Mouse (Mus musculus): Measurements from ENCODE around the gene Akap11. TPM values are rescaled to one million over a fixed set of nuclear protein-coding genes. Genes with fewer than 3 reads are reported as not detected.

The Akap11 gene
- polyA plus RNA-seq, 1 experiment from 2014 or later, result 17.7 TPM

- H3K9ac ChIP-seq, result no peak overlapping the region
- no peaks in the 10 kb centered on the region for H3K9me3 ChIP-seq
- no peak overlapping the region for H3K4me3 ChIP-seq (replicated peaks)
- no peak overlapping the region for H3K27ac ChIP-seq
- ATAC-seq, result no peak
- H3K36me3 ChIP-seq, result no peaks in the 10 kb centered on the region
- no peak overlapping the region for H3K4me2 ChIP-seq (replicated peaks)
- 66% methylated on average over 3 of the region's 3 CpGs for WGBS
- H3K4me1 ChIP-seq (replicated peaks), result peaks cover 9% of the 10 kb centered on the region; the same call in 1 of the 2 replicates
- H3K27me3 ChIP-seq (replicated peaks), result no peaks in the 10 kb centered on the region
Observed at GRCm38 (mm10) chr14:78541319-78541718, 4.7 kb upstream of the Akap11 start.

DNA sequence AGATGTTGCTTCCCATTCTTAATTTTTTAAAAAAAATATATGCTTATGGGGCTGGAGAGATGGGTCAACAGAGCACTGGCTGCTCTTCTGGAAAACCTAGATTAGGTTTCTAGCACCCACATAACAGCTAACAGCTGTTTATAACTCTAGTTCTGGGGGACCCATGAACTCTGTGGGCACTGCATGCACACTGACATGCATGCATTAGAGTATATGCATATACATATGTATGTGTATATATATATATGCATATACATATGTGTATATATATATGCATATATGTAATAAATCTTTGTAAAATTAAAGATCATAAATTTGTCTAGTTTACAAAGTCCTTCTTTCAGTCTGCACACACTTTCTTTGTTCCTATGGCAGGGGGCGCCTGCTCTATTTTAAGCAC is 3.2 kb upstream of the Akap11 start:
- H3K4me1 ChIP-seq (replicated peaks), result peaks cover 13% of the 10 kb centered on the region; the same call in 1 of the 2 replicates
- no peak for ATAC-seq
- 100% methylated on average over 1 of the region's 1 CpGs for WGBS

GRCm38 (mm10) chr14:78538572-78539320 is 2.1 kb upstream of the Akap11 start:
- H3K4me2 ChIP-seq (replicated peaks), result no peak overlapping the region
- H3K9ac ChIP-seq, result no peak overlapping the region
- ATAC-seq, result no peak
- H3K27me3 ChIP-seq (replicated peaks), result no peaks in the 10 kb centered on the region
- no peak overlapping the region; the same call in 1 of the 2 replicates for H3K27ac ChIP-seq
- no peak overlapping the region for H3K4me3 ChIP-seq (replicated peaks)
- no peaks in the 10 kb centered on the region for H3K9me3 ChIP-seq
- no peaks in the 10 kb centered on the region for H3K36me3 ChIP-seq
- peaks cover 13% of the 10 kb centered on the region; the same call in 1 of the 2 replicates for H3K4me1 ChIP-seq (replicated peaks)
- 30% methylated on average over 5 of the region's 5 CpGs for WGBS

More for the DNA sequence above, 3.2 kb upstream of the Akap11 start:
- Histone ChIP-seq H3K9ac (no peak overlapping the region), H3K36me3 (no peaks in the 10 kb centered on the region), H3K9me3 (no peaks in the 10 kb centered on the region), H3K27me3 (replicated peaks) (no peaks in the 10 kb centered on the region), H3K27ac (no peak overlapping the region), H3K4me2 (replicated peaks) (no peak overlapping the region), H3K4me3 (replicated peaks) (no peak overlapping the region)

DNA sequence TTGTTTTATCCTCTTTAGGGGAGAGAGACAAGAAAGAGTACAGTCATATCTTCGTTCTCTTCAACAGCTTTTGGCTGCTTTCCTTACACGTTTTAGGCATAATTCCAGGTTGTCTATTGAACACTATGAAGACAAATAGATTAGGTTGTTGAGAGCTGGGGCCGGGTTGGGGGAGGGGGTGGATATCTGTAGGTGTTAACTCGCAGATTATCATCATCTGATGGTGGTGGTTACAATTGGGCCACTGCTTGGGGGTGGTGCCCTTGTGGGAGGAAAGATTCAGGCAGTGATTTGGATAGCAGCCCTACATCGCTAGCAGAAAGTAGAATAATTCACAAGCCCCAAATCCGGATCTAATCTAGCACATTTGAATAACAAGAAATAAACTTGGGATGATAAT is 943 bp upstream of the Akap11 start:
- Histone ChIP-seq H3K4me3 (replicated peaks) (no peak overlapping the region), H3K9ac (no peak overlapping the region), H3K4me2 (replicated peaks) (peak overlapping the region; percentile 84; the same call in 1 of the 2 replicates), H3K27me3 (replicated peaks) (no peaks in the 10 kb centered on the region), H3K9me3 (no peaks in the 10 kb centered on the region), H3K4me1 (replicated peaks) (peaks cover 13% of the 10 kb centered on the region; the same call in 1 of the 2 replicates), H3K36me3 (no peaks in the 10 kb centered on the region), H3K27ac (peak overlapping the region; percentile 93; the same call in 1 of the 2 replicates)
- ATAC-seq, result no peak
- 45% methylated on average over 6 of the region's 6 CpGs for WGBS

GRCm38 (mm10) chr14:78535366-78535765 is 1.2 kb downstream of the Akap11 start:
- ATAC-seq, result no peak
- Histone ChIP-seq H3K27ac (no peak overlapping the region), H3K4me3 (replicated peaks) (peak overlapping the region; percentile 94), H3K9ac (peak overlapping the region; percentile 92), H3K36me3 (no peaks in the 10 kb centered on the region), H3K27me3 (replicated peaks) (no peaks in the 10 kb centered on the region), H3K9me3 (no peaks in the 10 kb centered on the region), H3K4me2 (replicated peaks) (peak overlapping the region; percentile 84), H3K4me1 (replicated peaks) (peaks cover 13% of the 10 kb centered on the region; the same call in 1 of the 2 replicates)
- WGBS, result 43% methylated on average over 2 of the region's 2 CpGs

DNA sequence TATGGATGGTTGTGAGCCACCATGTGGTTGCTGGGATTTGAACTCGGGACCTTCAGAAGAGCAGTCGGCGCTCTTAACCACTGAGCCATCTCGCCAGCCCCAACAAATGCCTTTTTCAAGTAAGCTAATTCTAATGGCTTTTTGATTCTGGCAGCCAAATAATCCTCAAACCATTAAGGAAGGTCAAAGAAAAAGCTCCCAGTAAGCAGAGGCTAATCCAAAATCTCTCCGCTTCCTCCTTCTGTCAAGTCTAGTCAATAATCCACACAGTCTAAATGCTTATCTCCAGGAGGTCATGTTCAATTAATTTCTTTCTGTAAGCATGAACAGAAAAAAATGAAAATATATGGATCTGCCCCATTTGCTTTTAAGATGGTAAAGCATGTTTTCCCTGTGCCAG is 2.0 kb downstream of the Akap11 start:
- H3K27me3 ChIP-seq (replicated peaks), result no peaks in the 10 kb centered on the region
- no peaks in the 10 kb centered on the region for H3K36me3 ChIP-seq
- H3K9me3 ChIP-seq, result no peaks in the 10 kb centered on the region
- H3K4me3 ChIP-seq (replicated peaks), result no peak overlapping the region
- H3K4me1 ChIP-seq (replicated peaks), result peaks cover 18% of the 10 kb centered on the region
- 95% methylated on average over 5 of the region's 5 CpGs for WGBS
- H3K9ac ChIP-seq, result no peak overlapping the region
- H3K27ac ChIP-seq, result no peak overlapping the region
- H3K4me2 ChIP-seq (replicated peaks), result no peak overlapping the region
- no peak for ATAC-seq

DNA sequence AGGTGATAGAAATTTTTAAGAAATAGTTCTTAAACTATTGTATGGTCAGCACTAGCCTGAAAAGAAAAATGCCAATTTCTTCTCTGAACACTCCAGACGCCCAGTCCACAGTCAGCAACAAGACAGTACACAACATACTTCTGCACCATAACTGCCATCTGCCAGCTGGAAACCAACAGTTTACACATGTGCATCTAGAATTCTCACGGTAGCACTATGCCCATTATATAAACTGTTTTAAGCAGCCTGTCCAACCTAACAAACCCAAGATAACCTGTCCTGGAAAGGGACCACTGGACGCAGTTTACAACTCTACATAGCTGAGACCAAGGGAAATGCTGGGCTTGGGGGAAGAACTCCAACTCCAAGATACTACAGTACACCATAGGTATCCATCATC is 2.9 kb downstream of the Akap11 start:
- Histone ChIP-seq H3K36me3 (no peaks in the 10 kb centered on the region), H3K27ac (no peak overlapping the region), H3K9ac (no peak overlapping the region), H3K4me1 (replicated peaks) (peaks cover 25% of the 10 kb centered on the region), H3K4me2 (replicated peaks) (no peak overlapping the region), H3K9me3 (no peaks in the 10 kb centered on the region), H3K27me3 (replicated peaks) (no peaks in the 10 kb centered on the region), H3K4me3 (replicated peaks) (no peak overlapping the region)
- no peak for ATAC-seq
- 67% methylated on average over 3 of the region's 3 CpGs for WGBS

- Histone ChIP-seq H3K4me2 (replicated peaks) (no peak overlapping the region), H3K4me3 (replicated peaks) (no peak overlapping the region), H3K4me1 (replicated peaks) (peaks cover 25% of the 10 kb centered on the region), H3K9ac (no peak overlapping the region), H3K36me3 (no peaks in the 10 kb centered on the region), H3K9me3 (no peaks in the 10 kb centered on the region), H3K27me3 (replicated peaks) (no peaks in the 10 kb centered on the region), H3K27ac (no peak overlapping the region)
- 83% methylated on average over 6 of the region's 6 CpGs for WGBS
- ATAC-seq, result no peak
Observed at GRCm38 (mm10) chr14:78532345-78532744, 4.3 kb downstream of the Akap11 start.

DNA sequence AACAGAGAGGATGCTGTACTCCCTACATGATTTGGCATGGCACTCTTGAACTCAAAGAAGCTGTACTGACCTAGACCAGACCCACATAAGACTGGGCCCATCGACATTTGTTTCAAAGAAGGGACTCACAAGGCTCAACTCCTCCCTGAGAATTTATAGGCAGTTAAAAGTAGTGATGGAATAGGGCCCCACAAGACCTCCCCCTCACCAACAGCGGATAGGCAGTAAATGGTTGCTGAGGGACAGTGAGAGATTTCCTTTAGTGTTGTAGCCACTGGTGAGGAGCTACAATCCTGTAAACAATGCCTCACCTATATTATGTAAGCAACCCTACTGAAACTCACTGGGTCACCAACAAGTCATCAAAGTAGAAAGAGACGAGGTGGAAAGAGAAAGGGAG is 6.4 kb downstream of the Akap11 start:
- Histone ChIP-seq H3K9ac (no peak overlapping the region), H3K4me1 (replicated peaks) (peaks cover 33% of the 10 kb centered on the region), H3K4me2 (replicated peaks) (no peak overlapping the region), H3K9me3 (no peaks in the 10 kb centered on the region), H3K27me3 (replicated peaks) (no peaks in the 10 kb centered on the region), H3K4me3 (replicated peaks) (no peak overlapping the region), H3K27ac (no peak overlapping the region), H3K36me3 (no peaks in the 10 kb centered on the region)
- ATAC-seq, result no peak
- WGBS, result 58% methylated on average over 3 of the region's 3 CpGs

- H3K4me2 ChIP-seq (replicated peaks), result no peak overlapping the region
- 34% methylated on average over 8 of the region's 8 CpGs for WGBS
- H3K9me3 ChIP-seq, result no peaks in the 10 kb centered on the region
- H3K27me3 ChIP-seq (replicated peaks), result no peaks in the 10 kb centered on the region
- no peak overlapping the region for H3K4me3 ChIP-seq (replicated peaks)
- no peaks in the 10 kb centered on the region for H3K36me3 ChIP-seq
- no peak overlapping the region for H3K9ac ChIP-seq
- peaks cover 32% of the 10 kb centered on the region for H3K4me1 ChIP-seq (replicated peaks)
- 0 out of 2 replicates have a peak, but pooled peaks have one; percentile 5 for ATAC-seq
- peak overlapping the region; percentile 8; the same call in 1 of the 2 replicates for H3K27ac ChIP-seq
Observed at GRCm38 (mm10) chr14:78528461-78529425, 7.9 kb downstream of the Akap11 start.

DNA sequence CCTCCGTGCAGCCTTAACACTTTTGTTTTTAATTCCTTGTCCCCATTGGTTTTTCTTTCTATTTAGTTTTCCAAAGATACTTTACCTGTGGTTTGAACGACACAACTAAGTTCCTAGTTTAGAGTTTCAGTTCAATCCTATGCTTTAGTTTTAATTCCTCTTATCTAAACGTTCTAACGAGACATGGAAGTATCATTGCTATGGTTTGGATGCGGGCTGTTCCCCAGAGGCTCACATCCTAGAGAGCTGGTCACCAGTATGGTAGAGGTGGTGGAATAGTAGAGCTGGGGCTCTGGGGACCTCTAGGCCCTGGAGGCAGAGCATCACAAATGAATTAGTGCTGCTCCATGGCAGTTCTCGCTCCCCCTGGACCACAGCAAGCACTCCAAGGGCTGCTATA is 9.7 kb downstream of the Akap11 start:
- Histone ChIP-seq H3K27me3 (replicated peaks) (no peaks in the 10 kb centered on the region), H3K27ac (peak overlapping the region; percentile 79), H3K4me2 (replicated peaks) (peak overlapping the region; percentile 39)

GRCm38 (mm10) chr14:78526475-78526874 is 10.1 kb downstream of the Akap11 start:
- Histone ChIP-seq H3K27ac (peak overlapping the region; percentile 79), H3K4me3 (replicated peaks) (no peak overlapping the region), H3K9ac (no peak overlapping the region), H3K4me1 (replicated peaks) (peaks cover 32% of the 10 kb centered on the region), H3K27me3 (replicated peaks) (no peaks in the 10 kb centered on the region), H3K36me3 (no peaks in the 10 kb centered on the region), H3K9me3 (no peaks in the 10 kb centered on the region), H3K4me2 (replicated peaks) (peak overlapping the region; percentile 39; the same call in 1 of the 2 replicates)
- WGBS, result 16% methylated on average over 3 of the region's 3 CpGs
- ATAC-seq, result peak; percentile 90

More for the DNA sequence above, 9.7 kb downstream of the Akap11 start:
- H3K9ac ChIP-seq, result no peak overlapping the region
- peaks cover 32% of the 10 kb centered on the region for H3K4me1 ChIP-seq (replicated peaks)
- no peaks in the 10 kb centered on the region for H3K36me3 ChIP-seq
- no peak overlapping the region for H3K4me3 ChIP-seq (replicated peaks)
- WGBS, result 38% methylated on average over 6 of the region's 6 CpGs
- H3K9me3 ChIP-seq, result no peaks in the 10 kb centered on the region
- ATAC-seq, result 0 out of 2 replicates have a peak, but pooled peaks have one; percentile 15

Measured in intestine, embryonic 15.5 days (tissue).